Mouse (Mus musculus) induced T-regulatory cell, adult 2 months (primary cell): ENCODE measurements around the gene Tnfrsf1b.
"Not testable (repeated sequence)": the region's sequence is repeated elsewhere in the genome, so short reads cannot be mapped to it uniquely, and the experiment has no call there.

ENCODE experiments used
- DNase-seq: peaks from one replicate; pipeline ENCODE4 v3.0.0-alpha.2; 2012; ENCODE audit warnings: low read depth

The Tnfrsf1b gene

DNA sequence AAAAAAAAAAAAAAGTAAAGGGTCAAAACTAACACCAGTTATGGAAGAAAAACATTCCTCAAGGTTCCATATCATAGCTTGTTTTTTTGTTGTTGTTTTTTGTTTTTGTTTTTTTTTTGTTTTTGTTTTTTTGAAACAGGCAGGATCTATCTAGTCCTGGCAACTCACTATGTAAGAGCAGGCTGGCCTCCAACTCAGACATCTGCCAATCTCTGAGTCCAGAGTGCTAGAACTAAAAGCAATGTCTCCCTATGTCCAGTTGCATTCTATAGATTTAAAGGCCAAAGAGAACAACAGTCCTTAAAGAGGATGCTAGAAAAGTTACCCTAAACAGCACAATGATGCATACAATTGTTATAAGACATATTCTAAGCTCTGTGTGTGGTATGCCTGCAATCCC is 58.1 kb downstream of the Tnfrsf1b start:
- no peak for DNase-seq

DNA sequence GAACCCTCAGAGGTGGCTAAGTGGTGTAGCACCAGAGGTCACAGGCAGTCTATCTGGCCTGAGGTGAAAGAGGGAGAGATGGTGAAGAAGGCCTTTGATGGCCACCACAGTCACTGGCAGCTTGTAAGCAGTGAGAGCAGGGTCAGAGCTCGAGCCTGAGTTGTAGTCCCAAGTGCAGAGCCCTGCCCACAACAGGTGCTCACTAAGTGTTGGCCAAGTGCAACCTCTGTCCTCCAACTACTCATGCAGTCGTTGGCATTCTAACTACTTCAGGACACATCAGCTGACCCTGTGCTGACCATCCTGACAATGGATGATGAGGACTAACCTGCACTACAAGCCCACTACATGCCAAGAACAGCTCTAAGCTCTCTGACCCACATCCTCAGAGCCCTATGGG is 59.1 kb downstream of the Tnfrsf1b start:
- no peak for DNase-seq

DNA sequence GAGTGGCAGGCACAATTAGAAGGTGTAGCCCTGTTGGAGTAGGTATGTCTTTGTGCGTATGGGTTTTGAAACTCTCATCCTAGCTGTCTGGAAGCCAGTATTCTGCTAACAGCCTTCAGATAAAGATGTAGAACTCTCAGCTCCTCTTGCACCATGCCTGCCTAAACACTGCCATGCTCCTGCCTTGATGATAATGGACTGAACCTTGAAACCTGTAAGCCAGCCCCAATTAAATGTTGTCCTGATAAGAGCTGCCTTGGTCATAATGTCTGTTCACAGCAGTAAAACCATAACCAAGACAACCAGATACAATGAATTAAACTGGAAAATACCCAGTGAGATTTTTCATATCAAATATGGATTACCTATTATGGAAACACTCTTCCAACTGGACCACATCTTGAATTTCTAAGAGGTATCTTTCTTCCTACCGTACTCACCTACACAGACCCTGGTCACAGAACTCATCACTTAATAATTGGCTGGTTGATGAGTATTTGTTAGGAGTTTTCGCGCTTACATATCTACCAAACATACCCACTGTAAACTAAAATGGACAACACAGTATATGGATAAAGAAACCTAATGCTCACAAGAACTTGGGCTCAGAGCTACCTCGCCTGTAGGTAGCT is 67.6 kb downstream of the Tnfrsf1b start:
- no peak for DNase-seq

DNA sequence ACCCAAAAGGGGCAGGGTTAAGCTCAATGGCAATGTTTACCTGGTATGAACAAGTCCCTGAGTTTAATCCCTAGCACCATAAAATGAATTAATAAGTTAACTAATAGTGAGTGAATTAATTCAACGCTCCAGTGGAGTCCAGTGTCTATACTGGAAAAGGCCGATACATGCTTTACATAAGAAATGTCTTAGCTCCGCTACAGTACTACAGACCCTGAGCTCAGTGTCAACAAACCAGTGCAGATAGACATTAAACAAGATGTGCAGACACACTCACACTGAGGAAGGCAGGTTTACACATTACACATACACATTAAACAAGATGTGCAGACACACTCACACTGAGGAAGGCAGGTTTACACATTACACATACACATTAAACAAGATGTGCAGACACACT is 81.1 kb downstream of the Tnfrsf1b start:
- not testable (repeated sequence) for DNase-seq

DNA sequence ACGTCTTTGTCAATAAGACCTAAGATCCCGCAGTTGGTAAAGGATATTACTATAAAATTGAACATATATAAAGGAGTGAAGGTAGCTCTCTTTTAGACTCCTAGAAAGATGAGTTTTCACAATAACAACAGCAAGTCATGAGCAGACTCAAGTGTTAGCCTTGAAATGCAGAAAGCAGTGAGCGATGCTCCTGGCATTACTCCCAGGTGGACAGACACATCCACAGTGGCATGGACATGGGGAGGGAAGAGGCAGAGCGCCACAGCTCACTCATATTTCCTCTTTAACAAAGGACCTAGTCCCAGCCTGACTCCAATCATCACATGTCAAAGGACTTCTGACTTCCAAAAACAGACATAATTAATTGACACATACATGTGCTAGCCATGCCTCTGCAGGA is 82.6 kb downstream of the Tnfrsf1b start:
- no peak for DNase-seq
